Mouse (Mus musculus) erythroblast, embryonic 14.5 days (primary cell): ENCODE measurements around the gene Fam135a.

Experiments used
- GATA1 ChIP-seq: IDR thresholded peaks from 2 replicates; pipeline ENCODE4 v1.6.1; 2012; ENCODE audit warnings: low read length, inconsistent platforms, mixed read lengths
- TAL1 ChIP-seq: IDR thresholded peaks from 3 replicates; pipeline ENCODE4 v1.6.1; 2012; ENCODE audit warnings: low read length, inconsistent platforms, mixed read lengths

DNA sequence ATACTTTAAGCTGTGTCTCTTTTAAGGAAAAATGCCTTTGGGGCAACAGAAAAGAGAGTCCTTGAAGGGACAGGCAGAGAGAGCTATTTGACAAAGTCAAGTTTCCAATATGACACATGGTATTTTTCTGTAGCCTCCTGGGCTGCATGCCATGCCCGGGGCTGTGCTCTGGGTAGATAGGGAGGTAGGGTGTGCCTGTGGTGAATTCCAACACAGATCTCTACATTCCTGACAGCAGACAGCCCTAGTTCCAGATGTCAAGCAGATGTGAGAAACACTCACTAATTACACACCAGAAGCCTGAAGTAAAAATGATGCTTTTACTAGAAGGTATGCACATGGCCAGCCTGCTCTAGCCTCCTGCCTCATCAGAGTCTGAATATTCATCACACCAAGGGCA lies 133.9 kb downstream of the Fam135a start:
- TF ChIP-seq GATA1 (no peak), TAL1 (no peak; the same call in 2 of the 3 replicates)
